Mouse (Mus musculus) intestine, embryonic 14.5 days (tissue): ENCODE measurements around the gene Mif4gd. TPM values are rescaled to one million over a fixed set of nuclear protein-coding genes. Genes with fewer than 3 reads are reported as not detected.

Source experiments
- ATAC-seq: fragments of 200-750 bp; cut with Nextera tagmentation; replicated peaks from 2 replicates; pipeline ENCODE4 v1.8.0; 2017; ENCODE audit warnings: low read depth, moderate number of reproducible peaks, moderate TSS enrichment, moderate library complexity; ENCODE audit not compliant: low FRiP score, low TSS enrichment
- DNase-seq: peaks from one replicate; pipeline ENCODE4 v3.0.0-alpha.2; 2018; ENCODE audit warnings: low spot score
- H3K27ac ChIP-seq: fragments of 300-500 bp; sonication (generic); 2 replicates; pipeline ENCODE4 v1.5.1; 2014; ENCODE audit warnings: low read depth, mild to moderate bottlenecking, control low read depth
- H3K27me3 ChIP-seq: fragments of 300-500 bp; sonication (generic); replicated peaks from 2 replicates; pipeline ENCODE4 v1.6.1; 2014; ENCODE audit warnings: low read length, control low read depth; ENCODE audit not compliant: control insufficient read depth, insufficient read depth
- H3K36me3 ChIP-seq: fragments of 300-500 bp; sonication (generic); 2 replicates; pipeline ENCODE4 v1.6.1; 2014; ENCODE audit warnings: low read length, control low read depth; ENCODE audit not compliant: control insufficient read depth, insufficient read depth
- H3K4me1 ChIP-seq: fragments of 300-500 bp; sonication (generic); replicated peaks from 2 replicates; pipeline ENCODE4 v1.6.1; 2014; ENCODE audit warnings: low read length, control low read depth, mixed read lengths; ENCODE audit not compliant: control insufficient read depth, insufficient read depth
- H3K4me2 ChIP-seq: fragments of 300-500 bp; sonication (generic); 2 replicates; pipeline ENCODE4 v1.6.1; 2014; ENCODE audit warnings: low read length
- H3K4me3 ChIP-seq: fragments of 300-500 bp; sonication (generic); 2 replicates; pipeline ENCODE4 v1.5.1; 2014; ENCODE audit warnings: low read depth, low read length, control low read depth, mixed read lengths
- H3K9ac ChIP-seq: fragments of 300-500 bp; sonication (generic); 2 replicates; pipeline ENCODE4 v1.6.1; 2014; ENCODE audit warnings: mild to moderate bottlenecking, low read length
- H3K9me3 ChIP-seq: fragments of 300-500 bp; sonication (generic); 2 replicates; pipeline ENCODE4 v1.6.1; 2016; ENCODE audit warnings: low read length, control low read depth; ENCODE audit not compliant: control insufficient read depth
- WGBS: fragments of 180-500 bp; shearing (Covaris S2); extraction: QIAGEN DNeasy Blood & Tissue Kit; methylation state at CpG from one replicate; pipeline ENCODE4 v1.1.7; 2014; 5-methylcytosine and 5-hydroxymethylcytosine counted together
- polyA plus RNA-seq: library from polyadenylated mRNA; unstranded; fragments of >200 nt; fragmentation: Nextera tagmentation; extraction: Ambion mirVana; gene quantifications from 2 replicates; pipeline ENCODE4 v1.2.1, GENCODE M21; 2014

Gene Mif4gd
- polyA plus RNA-seq, 1 experiment from 2014 or later = 28.3 TPM

- WGBS = 92% methylated on average over 7 of the region's 7 CpGs
- Histone ChIP-seq H3K27ac (no peak overlapping the region), H3K9ac (no peak overlapping the region), H3K27me3 (no peaks in the 10 kb centered on the region), H3K36me3 (peaks cover 52% of the 10 kb centered on the region), H3K4me3 (no peak overlapping the region), H3K9me3 (no peaks in the 10 kb centered on the region), H3K4me2 (no peak overlapping the region), H3K4me1 (0 out of 2 replicates have a peak, but pooled peaks cover 2% of the 10 kb centered on the region)
- no peak for ATAC-seq
- DNase-seq = no peak
Observed at GRCm38 (mm10) chr11:115619949-115620348, 7.2 kb upstream of the Mif4gd start.

GRCm38 (mm10) chr11:115618732-115619516 is 6.2 kb upstream of the Mif4gd start:
- no peak overlapping the region for H3K27ac ChIP-seq
- no peak overlapping the region for H3K4me3 ChIP-seq
- H3K4me2 ChIP-seq = no peak overlapping the region
- peaks cover 58% of the 10 kb centered on the region for H3K36me3 ChIP-seq
- ATAC-seq (no peak), DNase-seq (no peak)
- H3K9me3 ChIP-seq = no peaks in the 10 kb centered on the region
- no peaks in the 10 kb centered on the region for H3K27me3 ChIP-seq
- 85% methylated on average over 16 of the region's 16 CpGs for WGBS
- H3K4me1 ChIP-seq = 0 out of 2 replicates have a peak, but pooled peaks cover 2% of the 10 kb centered on the region
- no peak overlapping the region for H3K9ac ChIP-seq

GRCm38 (mm10) chr11:115618001-115618400 is 5.2 kb upstream of the Mif4gd start:
- Histone ChIP-seq H3K36me3 (peaks cover 49% of the 10 kb centered on the region), H3K4me3 (no peak overlapping the region), H3K4me2 (no peak overlapping the region), H3K27me3 (no peaks in the 10 kb centered on the region), H3K27ac (no peak overlapping the region), H3K4me1 (peaks cover 10% of the 10 kb centered on the region), H3K9me3 (no peaks in the 10 kb centered on the region), H3K9ac (no peak overlapping the region)
- DNase-seq (no peak), ATAC-seq (no peak)
- 89% methylated on average over 2 of the region's 2 CpGs for WGBS

GRCm38 (mm10) chr11:115616893-115617292 is 4.1 kb upstream of the Mif4gd start:
- no peak for ATAC-seq
- H3K27ac ChIP-seq = no peak overlapping the region
- H3K9me3 ChIP-seq = no peaks in the 10 kb centered on the region
- H3K9ac ChIP-seq = no peak overlapping the region
- peaks cover 11% of the 10 kb centered on the region for H3K4me1 ChIP-seq
- DNase-seq = no peak
- H3K36me3 ChIP-seq = peaks cover 38% of the 10 kb centered on the region
- no peak overlapping the region for H3K4me3 ChIP-seq
- no peaks in the 10 kb centered on the region for H3K27me3 ChIP-seq
- H3K4me2 ChIP-seq = no peak overlapping the region
- WGBS = 78% methylated on average over 6 of the region's 6 CpGs

GRCm38 (mm10) chr11:115616371-115616770 is 3.6 kb upstream of the Mif4gd start:
- ATAC-seq (no peak), DNase-seq (no peak)
- Histone ChIP-seq H3K4me2 (no peak overlapping the region), H3K4me1 (peaks cover 17% of the 10 kb centered on the region), H3K9me3 (no peaks in the 10 kb centered on the region), H3K27ac (no peak overlapping the region), H3K4me3 (no peak overlapping the region), H3K27me3 (no peaks in the 10 kb centered on the region), H3K9ac (no peak overlapping the region), H3K36me3 (peaks cover 37% of the 10 kb centered on the region)
- 91% methylated on average over 7 of the region's 7 CpGs for WGBS

GRCm38 (mm10) chr11:115615875-115616274 is 3.1 kb upstream of the Mif4gd start:
- H3K27me3 ChIP-seq = no peaks in the 10 kb centered on the region
- no peak overlapping the region for H3K9ac ChIP-seq
- no peak overlapping the region for H3K4me3 ChIP-seq
- H3K27ac ChIP-seq = no peak overlapping the region; the same call in 1 of the 2 replicates
- peaks cover 17% of the 10 kb centered on the region for H3K4me1 ChIP-seq
- H3K9me3 ChIP-seq = no peaks in the 10 kb centered on the region
- 92% methylated on average over 6 of the region's 6 CpGs for WGBS
- peaks cover 35% of the 10 kb centered on the region for H3K36me3 ChIP-seq
- DNase-seq (no peak), ATAC-seq (no peak)
- no peak overlapping the region for H3K4me2 ChIP-seq

- Histone ChIP-seq H3K9ac (no peak overlapping the region), H3K4me3 (no peak overlapping the region), H3K36me3 (peaks cover 29% of the 10 kb centered on the region), H3K4me2 (no peak overlapping the region), H3K27me3 (no peaks in the 10 kb centered on the region), H3K9me3 (no peaks in the 10 kb centered on the region), H3K27ac (peak overlapping the region; percentile 27; the same call in 1 of the 2 replicates), H3K4me1 (peaks cover 17% of the 10 kb centered on the region)
- DNase-seq (no peak), ATAC-seq (no peak)
- WGBS = 75% methylated on average over 15 of the region's 15 CpGs
Observed at GRCm38 (mm10) chr11:115615108-115615825, 2.5 kb upstream of the Mif4gd start.

GRCm38 (mm10) chr11:115614346-115615107 is 1.8 kb upstream of the Mif4gd start:
- no peak overlapping the region for H3K4me3 ChIP-seq
- peak overlapping the region; percentile 27; the same call in 1 of the 2 replicates for H3K27ac ChIP-seq
- H3K4me1 ChIP-seq = peaks cover 17% of the 10 kb centered on the region
- H3K4me2 ChIP-seq = no peak overlapping the region
- DNase-seq (no peak), ATAC-seq (no peak)
- H3K36me3 ChIP-seq = peaks cover 28% of the 10 kb centered on the region
- WGBS = 81% methylated on average over 10 of the region's 10 CpGs
- H3K27me3 ChIP-seq = no peaks in the 10 kb centered on the region
- H3K9ac ChIP-seq = no peak overlapping the region
- no peaks in the 10 kb centered on the region for H3K9me3 ChIP-seq
